Mouse (Mus musculus): Measurements from ENCODE around the gene Plekhg1. TPM values are rescaled to one million over a fixed set of nuclear protein-coding genes. Genes with fewer than 3 reads are reported as not detected.

Gene Plekhg1
- total and polyA plus RNA-seq, 3 experiments = 0.60 to 0.97 (median 0.68) TPM

DNA sequence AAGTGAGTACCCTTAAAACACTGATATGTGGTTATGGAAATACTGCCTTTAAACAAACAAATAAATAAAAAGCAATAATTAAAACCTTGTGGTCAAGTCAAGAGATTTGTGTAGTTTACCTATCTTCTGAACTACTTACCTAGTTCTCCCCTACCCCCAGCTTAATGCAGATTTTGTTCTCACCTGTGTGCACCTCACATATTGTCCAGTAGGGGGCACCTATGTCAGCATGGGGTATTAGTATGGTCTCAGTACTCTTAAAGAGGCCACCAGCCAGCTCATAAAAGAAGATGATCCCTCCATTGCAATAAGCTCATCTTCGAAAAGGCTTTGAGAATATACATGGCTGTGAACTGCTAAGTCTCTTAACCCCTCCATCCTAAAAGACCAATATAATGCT, 93.9 kb downstream of the Plekhg1 start:
- Histone ChIP-seq H3K4me1 (ENCODE audit: control insufficient read depth in 1 of 2, insufficient read depth in 2 of 2) (peaks cover 0 to 25% of the 10 kb centered on the region in 2 experiments; a peak in 2 of 4 replicates), H3K4me3 (replicated peaks in 1 of 3; ENCODE audit: low read depth in 2 of 3, low read length in 2 of 3, poor library complexity in 1 of 3) (no peak overlapping the region), H3K36me3 (replicated peaks in 1 of 2; ENCODE audit: control insufficient read depth in 1 of 2, insufficient read depth in 1 of 2, low read length in 1 of 2) (peaks cover 0 to 16% of the 10 kb centered on the region in 2 experiments), H3K4me2 (ENCODE audit: insufficient read depth, low read depth, poor library complexity, severe bottlenecking) (no peak overlapping the region), H3K79me2 (replicated peaks; ENCODE audit: control insufficient read depth, extremely low read depth, insufficient read depth, poor library complexity, severe bottlenecking) (no peaks in the 10 kb centered on the region), H3K9me3 (replicated peaks; ENCODE audit: low read length) (no peaks in the 10 kb centered on the region), H3K27ac (ENCODE audit: insufficient read depth, low read depth) (no peak overlapping the region), H3K9ac (ENCODE audit: insufficient read depth, low read depth) (no peak overlapping the region), H3K27me3 (replicated peaks) (no peaks in the 10 kb centered on the region)
- dilution Hi-C loops (cut with MboI; ENCODE audit: extremely low pct_ligation_motif_present, extremely low pct_unique_long_range_greater_than_20kb, low sequenced_read_pairs) (no loop called here), in situ Hi-C loops (cut with MboI; ENCODE audit: low pct_ligation_motif_present, low pct_unique_long_range_greater_than_20kb, low sequenced_read_pairs) (no loop called here)
- peak; percentile 17 for DNase-seq (ENCODE audit: extremely low read depth)
- TF ChIP-seq NELFE (IDR thresholded peaks at IDR 0.05; ENCODE audit: low read depth, low read length) (no peak), SMC3 (IDR thresholded peaks at IDR 0.05; ENCODE audit: low read depth, low read length) (peak; percentile 31), JUND (conservative IDR thresholded peaks at IDR 0.05; ENCODE audit: low read depth, low read length) (no peak), CTCF (conservative IDR thresholded peaks at IDR 0.05 in 1 of 2, IDR thresholded peaks at IDR 0.05 in 1 of 2; ENCODE audit: low read depth in 2 of 2, low read length in 2 of 2) (peak; percentile 12 to 48; a peak in 2 of 4 replicates)

GRCm38 (mm10) chr10:3834678-3835077, 94.5 kb downstream of the Plekhg1 start:
- dilution Hi-C loops (cut with MboI; ENCODE audit: extremely low pct_ligation_motif_present, extremely low pct_unique_long_range_greater_than_20kb, low sequenced_read_pairs) = no loop called here
- TF ChIP-seq CHD2 (IDR thresholded peaks at IDR 0.05; ENCODE audit: low read length) (no peak), HCFC1 (IDR thresholded peaks at IDR 0.05; ENCODE audit: low read depth, low read length) (no peak), TCF12 (IDR thresholded peaks at IDR 0.05; ENCODE audit: low read depth, low read length) (no peak), EP300 (IDR thresholded peaks at IDR 0.05; ENCODE audit: low read length) (no peak)
- Histone ChIP-seq H3K36me3 (replicated peaks in 1 of 2; ENCODE audit: control insufficient read depth in 1 of 2, insufficient read depth in 1 of 2, low read length in 1 of 2) (peaks cover 0 to 11% of the 10 kb centered on the region in 2 experiments), H3K9me3 (replicated peaks; ENCODE audit: low read length) (no peaks in the 10 kb centered on the region), H3K9ac (ENCODE audit: insufficient read depth, low read depth) (no peak overlapping the region), H3K4me3 (replicated peaks in 1 of 3; ENCODE audit: low read depth in 2 of 3, low read length in 2 of 3, poor library complexity in 1 of 3) (peak overlapping the region in 2 of 3 experiments; percentile 17 to 31), H3K4me1 (ENCODE audit: control insufficient read depth in 1 of 2, insufficient read depth in 2 of 2) (peaks cover 0 to 25% of the 10 kb centered on the region in 2 experiments; a peak in 2 of 4 replicates), H3K4me2 (ENCODE audit: insufficient read depth, low read depth, poor library complexity, severe bottlenecking) (no peak overlapping the region), H3K27ac (ENCODE audit: insufficient read depth, low read depth) (no peak overlapping the region), H3K79me2 (replicated peaks; ENCODE audit: control insufficient read depth, extremely low read depth, insufficient read depth, poor library complexity, severe bottlenecking) (no peaks in the 10 kb centered on the region), H3K27me3 (replicated peaks) (no peaks in the 10 kb centered on the region)
- in situ Hi-C loops (cut with MboI; ENCODE audit: low pct_ligation_motif_present, low pct_unique_long_range_greater_than_20kb, low sequenced_read_pairs) = no loop called here
- peak; percentile 3 for DNase-seq (ENCODE audit: extremely low read depth)

- DNase-seq (ENCODE audit: extremely low read depth) = no peak
- TF ChIP-seq PAX5 (IDR thresholded peaks at IDR 0.05; ENCODE audit: low read length) = no peak
- TF ChIP-seq MYC (IDR thresholded peaks at IDR 0.05; ENCODE audit: low read depth, low read length) = no peak
- TF ChIP-seq ZNF384 (IDR thresholded peaks at IDR 0.05; ENCODE audit: low read depth, low read length) = no peak
- TF ChIP-seq E2F4 (IDR thresholded peaks at IDR 0.05; ENCODE audit: insufficient replicate concordance, low read depth, low read length) = no peak
- no peak for TF ChIP-seq POLR2AphosphoS2 (IDR thresholded peaks at IDR 0.05; ENCODE audit: low read depth, low read length)
- dilution Hi-C loops (cut with MboI; ENCODE audit: extremely low pct_ligation_motif_present, extremely low pct_unique_long_range_greater_than_20kb, low sequenced_read_pairs) (no loop called here), in situ Hi-C loops (cut with MboI; ENCODE audit: low pct_ligation_motif_present, low pct_unique_long_range_greater_than_20kb, low sequenced_read_pairs) (no loop called here)
- Histone ChIP-seq H3K4me3 (replicated peaks in 1 of 3; ENCODE audit: low read depth in 2 of 3, low read length in 2 of 3, poor library complexity in 1 of 3) (peak overlapping the region in 1 of 3 experiments; percentile 31), H3K27ac (ENCODE audit: insufficient read depth, low read depth) (no peak overlapping the region), H3K9me3 (replicated peaks; ENCODE audit: low read length) (no peaks in the 10 kb centered on the region), H3K27me3 (replicated peaks) (no peaks in the 10 kb centered on the region), H3K9ac (ENCODE audit: insufficient read depth, low read depth) (no peak overlapping the region), H3K79me2 (replicated peaks; ENCODE audit: control insufficient read depth, extremely low read depth, insufficient read depth, poor library complexity, severe bottlenecking) (no peaks in the 10 kb centered on the region), H3K4me2 (ENCODE audit: insufficient read depth, low read depth, poor library complexity, severe bottlenecking) (no peak overlapping the region), H3K4me1 (ENCODE audit: control insufficient read depth in 1 of 2, insufficient read depth in 2 of 2) (peaks cover 0 to 19% of the 10 kb centered on the region in 2 experiments; a peak in 2 of 4 replicates), H3K36me3 (replicated peaks in 1 of 2; ENCODE audit: control insufficient read depth in 1 of 2, insufficient read depth in 1 of 2, low read length in 1 of 2) (peaks cover 0 to 2% of the 10 kb centered on the region in 2 experiments)
Observed at GRCm38 (mm10) chr10:3835616-3836015, 95.5 kb downstream of the Plekhg1 start.
